Mouse (Mus musculus) midbrain, postnatal 0 days (tissue): Measurements from ENCODE around the gene Akap2. TPM values are rescaled to one million over a fixed set of nuclear protein-coding genes. Genes with fewer than 3 reads are reported as not detected.
A peak's percentile ranks its signal among the peaks of the same experiment; 100 is the strongest.

Experiments used
- ATAC-seq: fragments of 200-750 bp; cut with Nextera tagmentation; 2 replicates; pipeline ENCODE4 v1.8.0; 2017; ENCODE audit warnings: moderate number of reproducible peaks, mild to moderate bottlenecking, moderate TSS enrichment, moderate library complexity; ENCODE audit not compliant: low FRiP score
- DNase-seq: peaks from one replicate; pipeline ENCODE4 v3.0.0-alpha.2; 2015; ENCODE audit warnings: low spot score
- H3K27ac ChIP-seq: fragments of 300-500 bp; sonication (generic); 2 replicates; pipeline ENCODE4 v1.5.1; 2014; ENCODE audit warnings: low read depth, mild to moderate bottlenecking, low read length, mixed read lengths
- H3K27me3 ChIP-seq: fragments of 300-500 bp; sonication (generic); 2 replicates; pipeline ENCODE4 v1.6.1; 2014; ENCODE audit warnings: low read length, control low read depth, mixed read lengths; ENCODE audit not compliant: insufficient read depth
- H3K36me3 ChIP-seq: fragments of 300-500 bp; sonication (generic); 2 replicates; pipeline ENCODE4 v1.6.1; 2014; ENCODE audit warnings: low read length, control low read depth, mixed read lengths; ENCODE audit not compliant: insufficient read depth
- H3K4me1 ChIP-seq: fragments of 300-500 bp; sonication (generic); 2 replicates; pipeline ENCODE4 v1.6.1; 2014; ENCODE audit warnings: mild to moderate bottlenecking, control low read depth, antibody characterized with exemption, low read length, mixed read lengths; ENCODE audit not compliant: insufficient read depth
- H3K4me2 ChIP-seq: fragments of 300-500 bp; sonication (generic); 2 replicates; pipeline ENCODE4 v1.6.1; 2014; ENCODE audit warnings: low read depth, mild to moderate bottlenecking, low read length, mixed read lengths; ENCODE audit not compliant: poor library complexity, severe bottlenecking
- H3K4me3 ChIP-seq: fragments of 300-500 bp; sonication (generic); 2 replicates; pipeline ENCODE4 v1.5.1; 2014; ENCODE audit warnings: low read depth, mild to moderate bottlenecking, low read length, moderate library complexity
- H3K9ac ChIP-seq: fragments of 300-500 bp; sonication (generic); replicated peaks from 2 replicates; pipeline ENCODE4 v1.6.1; 2014; ENCODE audit warnings: mild to moderate bottlenecking, low read length, moderate library complexity, mixed read lengths; ENCODE audit not compliant: poor library complexity, severe bottlenecking
- H3K9me3 ChIP-seq: fragments of 300-500 bp; sonication (generic); 2 replicates; pipeline ENCODE4 v1.6.1; 2016; ENCODE audit warnings: low read length, control low read depth
- CTCF ChIP-seq: IDR thresholded peaks from 2 replicates; pipeline ENCODE4 v1.5.1; 2016; ENCODE audit warnings: antibody characterized with exemption, mild to moderate bottlenecking
- WGBS: fragments of 180-500 bp; shearing (Covaris S2); extraction: QIAGEN DNeasy Blood & Tissue Kit; methylation state at CpG from one replicate; pipeline ENCODE4 v1.1.7; 2014; 5-methylcytosine and 5-hydroxymethylcytosine counted together
- polyA plus RNA-seq: library from polyadenylated mRNA; unstranded; fragments of >200 nt; fragmentation: Nextera tagmentation; extraction: Ambion mirVana; gene quantifications from 2 replicates; pipeline ENCODE4 v1.2.1, GENCODE M21; 2015
- total RNA-seq: library from RNA; depleted of rRNA; stranded (reverse); fragments of >200 nt; gene quantifications from 2 replicates; pipeline ENCODE4 v1.2.3, GENCODE M21; 2014

Akap2 gene
- total and polyA plus RNA-seq, 2 experiments from 2014 or later = 12.1 to 24.4 TPM

DNA sequence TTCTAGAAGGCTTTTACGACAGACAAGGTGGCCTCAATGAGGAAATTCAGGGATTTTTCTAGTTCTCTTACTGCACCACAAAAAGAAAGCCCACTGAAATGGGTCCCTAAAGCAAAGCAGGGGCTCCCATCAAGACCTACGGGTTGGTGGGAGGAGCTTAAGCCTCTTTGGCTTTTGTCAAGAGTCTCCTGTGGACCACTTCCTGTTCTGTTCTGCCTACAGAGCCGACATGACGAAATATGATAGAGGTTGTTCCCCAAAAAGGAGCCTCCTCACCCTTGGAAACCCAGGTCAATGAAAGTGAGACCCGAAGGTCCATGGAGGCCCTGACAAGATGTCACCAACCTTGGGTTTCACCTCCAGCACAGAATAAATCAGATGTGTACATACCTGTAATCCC lies 185.2 kb downstream of the Akap2 start:
- H3K4me3 ChIP-seq = no peak overlapping the region
- no peak for ATAC-seq
- H3K27me3 ChIP-seq = no peaks in the 10 kb centered on the region
- no peak overlapping the region for H3K9ac ChIP-seq
- 82% methylated on average over 5 of the region's 5 CpGs for WGBS
- H3K36me3 ChIP-seq = no peaks in the 10 kb centered on the region
- DNase-seq = no peak
- no peaks in the 10 kb centered on the region for H3K4me1 ChIP-seq
- no peak overlapping the region for H3K4me2 ChIP-seq
- no peaks in the 10 kb centered on the region for H3K9me3 ChIP-seq
- no peak overlapping the region for H3K27ac ChIP-seq
- TF ChIP-seq CTCF = no peak

DNA sequence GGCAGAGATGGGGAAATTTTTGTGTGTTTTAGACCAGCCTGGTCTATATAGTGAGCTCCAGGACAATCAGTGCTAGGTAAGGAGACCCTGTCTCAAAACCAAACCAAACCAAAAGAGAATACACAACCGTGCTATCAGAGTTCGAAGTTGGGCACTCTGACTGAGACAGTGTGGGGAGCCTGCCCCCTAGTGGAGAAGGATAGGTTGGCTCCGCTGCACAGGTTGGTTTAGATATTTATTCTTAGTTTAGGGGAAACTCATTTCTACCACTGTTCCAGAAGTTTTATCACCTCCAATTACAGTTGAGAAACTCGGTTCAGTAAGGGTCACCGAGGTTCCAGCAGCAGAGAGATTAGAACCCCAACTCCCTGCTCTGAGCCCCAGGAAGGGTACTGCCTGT lies 186.8 kb downstream of the Akap2 start:
- no peak overlapping the region for H3K4me3 ChIP-seq
- ATAC-seq = peak; percentile 61; the same call in 1 of the 2 replicates
- H3K9me3 ChIP-seq = no peaks in the 10 kb centered on the region
- no peaks in the 10 kb centered on the region for H3K36me3 ChIP-seq
- H3K27me3 ChIP-seq = no peaks in the 10 kb centered on the region
- H3K9ac ChIP-seq = no peak overlapping the region
- no peak overlapping the region for H3K27ac ChIP-seq
- peak overlapping the region; percentile 20; the same call in 1 of the 2 replicates for H3K4me2 ChIP-seq
- WGBS = 10% methylated on average over 5 of the region's 5 CpGs
- DNase-seq = peak; percentile 74
- H3K4me1 ChIP-seq = no peaks in the 10 kb centered on the region
- peak; percentile 95 for TF ChIP-seq CTCF

GRCm38 (mm10) chr4:57904638-57905037 lies 187.2 kb downstream of the Akap2 start:
- 24% methylated on average over 9 of the region's 9 CpGs for WGBS
- no peaks in the 10 kb centered on the region for H3K27me3 ChIP-seq
- H3K4me1 ChIP-seq = no peaks in the 10 kb centered on the region
- no peak overlapping the region for H3K27ac ChIP-seq
- ATAC-seq (peak; percentile 52), DNase-seq (no peak)
- H3K36me3 ChIP-seq = no peaks in the 10 kb centered on the region
- H3K4me2 ChIP-seq = peak overlapping the region; percentile 20; the same call in 1 of the 2 replicates
- H3K9me3 ChIP-seq = no peaks in the 10 kb centered on the region
- no peak overlapping the region for H3K9ac ChIP-seq
- no peak for TF ChIP-seq CTCF
- H3K4me3 ChIP-seq = no peak overlapping the region

- Histone ChIP-seq H3K27me3 (no peaks in the 10 kb centered on the region), H3K36me3 (no peaks in the 10 kb centered on the region), H3K4me3 (no peak overlapping the region), H3K27ac (no peak overlapping the region), H3K4me1 (no peaks in the 10 kb centered on the region), H3K9ac (no peak overlapping the region), H3K4me2 (no peak overlapping the region), H3K9me3 (no peaks in the 10 kb centered on the region)
- 17% methylated on average over 2 of the region's 2 CpGs for WGBS
- no peak for ATAC-seq
- no peak for TF ChIP-seq CTCF
- no peak for DNase-seq
Measured at GRCm38 (mm10) chr4:57906708-57907107, 189.3 kb downstream of the Akap2 start.

GRCm38 (mm10) chr4:57908860-57909259 lies 191.4 kb downstream of the Akap2 start:
- no peaks in the 10 kb centered on the region for H3K9me3 ChIP-seq
- H3K4me2 ChIP-seq = no peak overlapping the region
- no peak overlapping the region for H3K27ac ChIP-seq
- DNase-seq (no peak), ATAC-seq (no peak)
- no peak overlapping the region for H3K9ac ChIP-seq
- H3K4me3 ChIP-seq = no peak overlapping the region
- WGBS = 82% methylated on average over 6 of the region's 6 CpGs
- TF ChIP-seq CTCF = no peak
- H3K27me3 ChIP-seq = no peaks in the 10 kb centered on the region
- H3K36me3 ChIP-seq = no peaks in the 10 kb centered on the region
- H3K4me1 ChIP-seq = no peaks in the 10 kb centered on the region

DNA sequence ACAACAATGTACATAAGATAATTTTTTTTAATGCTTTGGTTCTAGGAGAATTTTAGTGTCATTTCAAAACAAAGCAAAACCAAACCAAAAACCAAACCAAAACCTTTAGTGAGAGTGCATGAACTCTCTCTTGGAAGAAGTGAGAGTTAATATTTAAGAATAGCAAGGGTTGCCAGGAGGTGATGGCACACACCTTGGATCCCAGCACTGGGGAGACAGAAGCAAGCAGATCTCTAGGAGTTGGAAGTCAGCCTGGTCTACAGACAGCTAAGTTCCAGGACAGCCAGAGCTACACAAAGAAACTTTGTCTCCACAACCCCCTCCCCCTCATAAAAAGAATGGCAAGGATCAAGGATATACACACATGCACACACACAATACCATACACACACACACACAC lies 195.6 kb downstream of the Akap2 start:
- Histone ChIP-seq H3K4me2 (no peak overlapping the region), H3K4me1 (no peaks in the 10 kb centered on the region), H3K36me3 (no peaks in the 10 kb centered on the region), H3K9me3 (no peaks in the 10 kb centered on the region), H3K27ac (no peak overlapping the region), H3K27me3 (no peaks in the 10 kb centered on the region), H3K4me3 (no peak overlapping the region), H3K9ac (no peak overlapping the region)
- no peak for DNase-seq
- TF ChIP-seq CTCF = no peak
- ATAC-seq = no peak
